Mouse (Mus musculus) CH12.LX (cell line): ENCODE measurements around the gene Naa80. TPM values are rescaled to one million over a fixed set of nuclear protein-coding genes. Genes with fewer than 3 reads are reported as not detected.
A peak's percentile ranks its signal among the peaks of the same experiment; 100 is the strongest.

Source experiments
- DNase-seq: peaks from one replicate; pipeline ENCODE4 v3.0.0-alpha.2; 2013; ENCODE audit errors: extremely low read depth
- H3K27ac ChIP-seq: 2 replicates; pipeline ENCODE4 v1.5.1; 2012; ENCODE audit warnings: low read depth, mild to moderate bottlenecking, control low read depth, moderate library complexity; ENCODE audit not compliant: insufficient read depth
- H3K27me3 ChIP-seq: replicated peaks from 2 replicates; pipeline ENCODE3; 2012; ENCODE audit warnings: inconsistent platforms
- H3K36me3 ChIP-seq, 2 experiments: replicated peaks in 1 of 2; 2 replicates each; pipeline versions ENCODE3 to v1.6.1; 2012; ENCODE audit warnings: inconsistent platforms in 1 of 2, low read length in 1 of 2, mild to moderate bottlenecking in 1 of 2, mixed read lengths in 1 of 2, moderate library complexity in 1 of 2; ENCODE audit not compliant: control insufficient read depth in 1 of 2, insufficient read depth in 1 of 2
- H3K4me1 ChIP-seq, 2 experiments: 2 replicates each; pipeline ENCODE4 v1.6.1; 2012; ENCODE audit warnings: inconsistent platforms in 1 of 2, moderate library complexity in 1 of 2; ENCODE audit not compliant: insufficient read depth in 2 of 2, control insufficient read depth in 1 of 2
- H3K4me2 ChIP-seq: 2 replicates; pipeline ENCODE4 v1.6.1; 2012; ENCODE audit warnings: low read depth, mild to moderate bottlenecking, control low read depth; ENCODE audit not compliant: poor library complexity, insufficient read depth, severe bottlenecking
- H3K4me3 ChIP-seq, 3 experiments: fragments of 150-350 bp in 1 of 3; sonication (generic) in 1 of 3; replicated peaks in 1 of 3; 2 replicates each; pipeline versions ENCODE3 to v1.5.1; 2011 to 2012; ENCODE audit warnings: low read depth in 2 of 3, low read length in 2 of 3, mild to moderate bottlenecking in 2 of 3, moderate library complexity in 2 of 3, control low read depth in 1 of 3, improper control_type of control experiment in 1 of 3, inconsistent platforms in 1 of 3, mixed read lengths in 1 of 3; ENCODE audit not compliant: poor library complexity in 1 of 3
- H3K79me2 ChIP-seq: replicated peaks from 2 replicates; pipeline ENCODE4 v1.6.1; 2012; ENCODE audit warnings: mild to moderate bottlenecking, moderate library complexity; ENCODE audit not compliant: control insufficient read depth, poor library complexity, insufficient read depth, severe bottlenecking; ENCODE audit errors: extremely low read depth
- H3K9ac ChIP-seq: 2 replicates; pipeline ENCODE4 v1.6.1; 2012; ENCODE audit warnings: low read depth, mild to moderate bottlenecking, control low read depth, moderate library complexity; ENCODE audit not compliant: insufficient read depth
- H3K9me3 ChIP-seq: replicated peaks from 2 replicates; pipeline ENCODE3; 2012; ENCODE audit warnings: low read length, inconsistent platforms, mixed read lengths
- BHLHE40 ChIP-seq: IDR thresholded peaks from 2 replicates; pipeline ENCODE4 v1.6.1; 2011; ENCODE audit warnings: mild to moderate bottlenecking, low read depth, low read length, improper control_type of control experiment
- EP300 ChIP-seq: IDR thresholded peaks from 2 replicates; pipeline ENCODE4 v1.6.1; 2011; ENCODE audit warnings: low read length, improper control_type of control experiment
- HCFC1 ChIP-seq: IDR thresholded peaks from 2 replicates; pipeline ENCODE4 v1.6.1; 2012; ENCODE audit warnings: low read depth, mild to moderate bottlenecking, inconsistent platforms, low read length, improper control_type of control experiment
- JUN ChIP-seq: IDR thresholded peaks from 2 replicates; pipeline ENCODE4 v1.6.1; 2011; ENCODE audit warnings: low read depth, mild to moderate bottlenecking, low read length, improper control_type of control experiment, moderate library complexity; ENCODE audit not compliant: insufficient read depth
- MAZ ChIP-seq: IDR thresholded peaks from 2 replicates; pipeline ENCODE4 v1.6.1; 2012; ENCODE audit warnings: low read depth, mild to moderate bottlenecking, inconsistent platforms, low read length, improper control_type of control experiment, moderate library complexity
- MEF2A ChIP-seq: IDR thresholded peaks from 2 replicates; pipeline ENCODE4 v1.6.1; 2014; ENCODE audit warnings: low read depth, mild to moderate bottlenecking, inconsistent platforms, low read length, improper control_type of control experiment, borderline replicate concordance
- NELFE ChIP-seq: IDR thresholded peaks from 2 replicates; pipeline ENCODE4 v1.6.1; 2011; ENCODE audit warnings: low read depth, low read length, improper control_type of control experiment
- NRF1 ChIP-seq: IDR thresholded peaks from 2 replicates; pipeline ENCODE4 v1.6.1; 2014; ENCODE audit warnings: low read depth, mild to moderate bottlenecking, inconsistent platforms, low read length, improper control_type of control experiment, moderate library complexity
- PAX5 ChIP-seq: IDR thresholded peaks from 2 replicates; pipeline ENCODE4 v1.6.1; 2012; ENCODE audit warnings: low read length, inconsistent platforms, mixed read lengths
- POLR2A ChIP-seq: IDR thresholded peaks from 2 replicates; pipeline ENCODE4 v1.6.1; 2011; ENCODE audit warnings: low read depth, mild to moderate bottlenecking, improper control_type of control experiment, low read length
- POLR2AphosphoS2 ChIP-seq: IDR thresholded peaks from 2 replicates; pipeline ENCODE4 v1.6.1; 2011; ENCODE audit warnings: low read depth, low read length, improper control_type of control experiment
- RAD21 ChIP-seq: IDR thresholded peaks from 2 replicates; pipeline ENCODE4 v1.6.1; 2011; ENCODE audit warnings: low read depth, mild to moderate bottlenecking, low read length, improper control_type of control experiment, moderate library complexity
- SIN3A ChIP-seq: IDR thresholded peaks from 2 replicates; pipeline ENCODE4 v1.6.1; 2012; ENCODE audit warnings: low read length, improper control_type of control experiment, inconsistent platforms
- SMC3 ChIP-seq: IDR thresholded peaks from 2 replicates; pipeline ENCODE4 v1.6.1; 2011; ENCODE audit warnings: low read depth, low read length, improper control_type of control experiment
- TBP ChIP-seq: conservative IDR thresholded peaks from 2 replicates; pipeline ENCODE4 v1.6.1; 2011; ENCODE audit warnings: low read depth, low read length, improper control_type of control experiment
- USF2 ChIP-seq: conservative IDR thresholded peaks from 2 replicates; pipeline ENCODE4 v1.6.1; 2011; ENCODE audit warnings: low read depth, low read length, improper control_type of control experiment
- ZC3H11A ChIP-seq: IDR thresholded peaks from 2 replicates; pipeline ENCODE4 v1.6.1; 2012; ENCODE audit warnings: low read depth, mild to moderate bottlenecking, inconsistent platforms, low read length, improper control_type of control experiment
- ZKSCAN1 ChIP-seq: IDR thresholded peaks from 2 replicates; pipeline ENCODE4 v1.6.1; 2012; ENCODE audit warnings: low read depth, inconsistent platforms, low read length, improper control_type of control experiment, borderline replicate concordance
- ZMIZ1 ChIP-seq: IDR thresholded peaks from 2 replicates; pipeline ENCODE4 v1.6.1; 2012; ENCODE audit warnings: low read depth, mild to moderate bottlenecking, inconsistent platforms, low read length, improper control_type of control experiment
- ZNF384 ChIP-seq: IDR thresholded peaks from 2 replicates; pipeline ENCODE4 v1.6.1; 2012; ENCODE audit warnings: low read depth, low read length, improper control_type of control experiment, inconsistent platforms
- dilution Hi-C: fragments of 300-500 bp; cut with MboI; formaldehyde crosslinking; loops from 2 replicates; pipeline ENCODE4 v1.14.3; 2020; ENCODE audit warnings: low sequenced_read_pairs; ENCODE audit not compliant: extremely low pct_unique_long_range_greater_than_20kb, extremely low pct_ligation_motif_present
- in situ Hi-C: fragments of 300-500 bp; cut with MboI; formaldehyde crosslinking; loops from 3 replicates; pipeline ENCODE4 v1.14.3; 2019; ENCODE audit warnings: low sequenced_read_pairs, low pct_ligation_motif_present, low pct_unique_long_range_greater_than_20kb, mixed read lengths
- polyA plus RNA-seq: library from polyadenylated mRNA; unstranded; fragments of >175 nt; gene quantifications from 2 replicates; pipeline ENCODE4 v1.2.1, GENCODE M21; 2012; ENCODE audit warnings: low read depth; ENCODE audit not compliant: insufficient read length
- total RNA-seq, 2 experiments: library from RNA; depleted of rRNA; stranded (reverse); fragments of 300-350 nt in 1 of 2; fragments of >200 nt in 1 of 2; gene quantifications; 2 replicates each; pipeline ENCODE4 v1.2.3; 2012 to 2014

The Naa80 gene
- total and polyA plus RNA-seq, 3 experiments: 1.7 to 9.3 (median 4.8) TPM

- no peaks in the 10 kb centered on the region for H3K9me3 ChIP-seq
- H3K9ac ChIP-seq: peak overlapping the region; percentile 79
- no peak for TF ChIP-seq NELFE
- in situ Hi-C loops (no loop called here), dilution Hi-C loops (no loop called here)
- no peaks in the 10 kb centered on the region for H3K79me2 ChIP-seq
- DNase-seq: no peak
- peak overlapping the region; percentile 80 to 83 (median 80) for H3K4me3 ChIP-seq
- peaks cover 30 to 57% of the 10 kb centered on the region in 2 experiments for H3K36me3 ChIP-seq
- H3K4me1 ChIP-seq: peaks cover 16 to 40% of the 10 kb centered on the region in 2 experiments
- no peak overlapping the region for H3K27ac ChIP-seq
- peak overlapping the region; percentile 86 for H3K4me2 ChIP-seq
- no peaks in the 10 kb centered on the region for H3K27me3 ChIP-seq
Measured at GRCm38 (mm10) chr9:107570016-107570415, 8.7 kb upstream of the Naa80 start.

- no peak for DNase-seq
- Histone ChIP-seq H3K79me2 (no peaks in the 10 kb centered on the region), H3K4me2 (no peak overlapping the region), H3K4me3 (no peak overlapping the region), H3K27me3 (no peaks in the 10 kb centered on the region), H3K4me1 (peaks cover 15 to 36% of the 10 kb centered on the region in 2 experiments), H3K36me3 (peaks cover 26 to 52% of the 10 kb centered on the region in 2 experiments), H3K27ac (no peak overlapping the region), H3K9ac (no peak overlapping the region), H3K9me3 (no peaks in the 10 kb centered on the region)
- in situ Hi-C loops (no loop called here), dilution Hi-C loops (no loop called here)
- no peak for TF ChIP-seq ZMIZ1
- TF ChIP-seq RAD21: no peak
- no peak for TF ChIP-seq HCFC1
- no peak for TF ChIP-seq USF2
- no peak for TF ChIP-seq MEF2A
- TF ChIP-seq SMC3: no peak
- no peak for TF ChIP-seq ZKSCAN1
- TF ChIP-seq MAZ: no peak
- TF ChIP-seq JUN: no peak
- no peak for TF ChIP-seq NRF1
- TF ChIP-seq SIN3A: no peak
- no peak for TF ChIP-seq ZC3H11A
- no peak for TF ChIP-seq NELFE
- TF ChIP-seq EP300: no peak
- no peak for TF ChIP-seq TBP
- TF ChIP-seq BHLHE40: no peak
- TF ChIP-seq PAX5: no peak
- TF ChIP-seq POLR2A: no peak
- TF ChIP-seq ZNF384: no peak
- TF ChIP-seq POLR2AphosphoS2: no peak
Measured at GRCm38 (mm10) chr9:107570845-107571244, 7.8 kb upstream of the Naa80 start.
